Mouse (Mus musculus) skeletal muscle tissue, adult 2 months (tissue): Measurements from ENCODE around the gene Fry.

Experiments
- DNase-seq: peaks from one replicate; pipeline ENCODE4 v3.0.0-alpha.2; 2012; ENCODE audit warnings: low read depth, low spot score

The Fry gene

GRCm38 (mm10) chr5:150521937-150522866 is 403.8 kb downstream of the Fry start, which contains the start of gene Brca2:
Brca2 (plus strand) TSS chr5:150522630.
- DNase-seq: peak; percentile 76

DNA sequence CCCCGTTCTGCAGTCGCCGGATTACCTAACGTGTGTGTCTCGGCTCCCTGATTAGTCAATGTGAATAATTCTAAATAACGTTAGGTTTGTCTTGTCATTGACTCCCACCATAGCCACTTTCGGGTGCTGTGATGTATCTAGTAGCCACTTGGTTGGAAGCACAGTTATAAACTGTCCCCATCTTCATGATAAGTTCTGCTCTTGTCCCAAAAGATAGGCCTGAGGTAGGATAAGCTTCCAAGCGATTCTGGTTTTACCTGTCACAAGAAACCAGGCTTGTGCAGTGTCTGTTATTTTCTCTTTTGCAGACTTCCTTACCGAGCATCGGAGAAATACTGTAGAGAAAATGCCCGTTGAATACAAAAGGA is 404.4 kb downstream of the Fry start:
- no peak for DNase-seq

- no peak for DNase-seq
These were observed 406.8 kb downstream of the Fry start for GRCm38 (mm10) chr5:150525239-150525638.

- DNase-seq: no peak
These were observed 422.9 kb downstream of the Fry start for GRCm38 (mm10) chr5:150541302-150541701.

GRCm38 (mm10) chr5:150543184-150543583 is 424.7 kb downstream of the Fry start:
- DNase-seq: no peak
